Mouse (Mus musculus) heart, postnatal 25 days (tissue): ENCODE measurements around the gene Zbtb18. TPM values are rescaled to one million over a fixed set of nuclear protein-coding genes. Genes with fewer than 3 reads are reported as not detected.
"Not testable (repeated sequence)": the region's sequence is repeated elsewhere in the genome, so short reads cannot be mapped to it uniquely, and the experiment has no call there.

Source experiments
- DNase-seq: peaks from one replicate; pipeline ENCODE4 v3.0.0; 2022; ENCODE audit warnings: low spot score
- intact Hi-C: fragments of 180-260 bp; cut with DNase I; formaldehyde crosslinking; loops from one replicate; pipeline ENCODE4 v1.15.1; 2025
- total RNA-seq, 2 experiments: library from RNA; stranded (reverse); gene quantifications; 2 replicates each; pipeline ENCODE4 v1.2.3; 2021

Gene Zbtb18
- total RNA-seq, 2 experiments from 2014 or later = 38.5 to 40.3 TPM

DNA sequence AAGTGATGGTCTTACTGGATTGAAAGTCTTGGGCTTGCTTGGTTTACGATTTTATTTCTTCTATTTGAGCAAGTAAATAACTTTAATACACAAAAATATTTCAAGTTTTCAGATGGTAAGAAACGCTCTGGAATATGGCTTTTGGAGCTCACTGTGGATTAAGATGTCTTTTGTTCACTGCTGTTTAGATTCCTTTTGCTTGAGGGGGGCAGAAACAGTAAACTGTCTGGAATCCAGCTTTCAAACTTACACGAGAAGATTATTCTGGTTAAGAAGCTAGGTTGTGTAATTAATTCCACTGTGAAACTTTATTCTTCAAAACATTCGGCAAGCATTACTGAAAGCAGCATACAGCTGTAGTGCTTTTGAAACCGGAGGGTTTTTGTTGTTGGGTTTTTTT, 2.8 kb downstream of the Zbtb18 start:
- intact Hi-C loops = loop anchor here (5.0 kb wide), 3 partner anchors 108 to 352 kb away; partner anchors contain the start of genes Adss and Akt3
- DNase-seq = no peak

DNA sequence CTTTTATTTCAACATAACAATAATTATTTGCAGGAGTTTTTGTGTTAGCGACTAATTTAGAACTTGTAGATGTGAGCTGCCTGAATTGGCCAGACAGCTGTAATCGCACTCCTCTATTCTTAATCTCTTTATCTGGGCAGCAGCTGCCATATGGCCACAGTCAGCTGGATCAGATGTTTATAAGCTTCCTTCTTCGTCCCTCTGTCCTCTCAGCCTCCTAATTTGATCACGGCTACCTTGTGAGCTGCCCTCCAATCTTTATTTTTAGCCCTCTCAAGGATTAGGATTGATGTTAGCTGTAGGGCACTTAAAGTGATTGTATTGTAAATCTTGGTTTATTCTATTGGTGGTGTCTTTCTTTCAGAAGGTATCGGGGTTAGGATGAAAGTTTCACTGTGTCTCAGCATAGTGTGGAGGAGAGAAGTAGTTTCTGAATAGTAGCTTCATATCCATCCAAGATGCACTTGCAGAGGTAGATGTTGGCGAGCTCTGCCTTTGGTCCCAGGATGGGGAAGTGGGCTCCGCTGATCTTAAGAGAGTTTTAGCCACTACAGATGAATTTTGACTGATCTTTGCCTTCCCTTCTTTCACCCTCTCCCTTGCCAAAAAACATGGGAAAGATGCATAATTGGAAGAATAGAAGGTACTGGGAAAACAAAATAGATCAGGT, 3.4 kb downstream of the Zbtb18 start:
- no peak for DNase-seq

DNA sequence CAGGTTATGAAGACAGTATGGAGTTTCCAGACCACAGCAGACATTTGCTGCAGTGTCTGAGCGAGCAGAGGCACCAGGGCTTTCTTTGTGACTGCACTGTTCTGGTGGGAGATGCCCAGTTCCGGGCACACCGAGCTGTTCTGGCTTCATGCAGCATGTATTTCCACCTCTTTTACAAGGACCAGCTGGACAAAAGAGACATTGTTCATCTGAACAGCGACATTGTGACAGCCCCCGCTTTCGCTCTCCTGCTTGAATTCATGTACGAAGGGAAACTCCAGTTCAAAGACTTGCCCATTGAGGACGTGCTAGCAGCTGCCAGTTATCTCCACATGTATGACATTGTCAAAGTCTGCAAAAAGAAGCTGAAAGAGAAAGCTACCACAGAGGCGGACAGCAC, 4.9 kb downstream of the Zbtb18 start:
- DNase-seq = no peak
- intact Hi-C loops = no loop called here

More for the DNA sequence above, 3.4 kb downstream of the Zbtb18 start:
- intact Hi-C loops = no loop called here

DNA sequence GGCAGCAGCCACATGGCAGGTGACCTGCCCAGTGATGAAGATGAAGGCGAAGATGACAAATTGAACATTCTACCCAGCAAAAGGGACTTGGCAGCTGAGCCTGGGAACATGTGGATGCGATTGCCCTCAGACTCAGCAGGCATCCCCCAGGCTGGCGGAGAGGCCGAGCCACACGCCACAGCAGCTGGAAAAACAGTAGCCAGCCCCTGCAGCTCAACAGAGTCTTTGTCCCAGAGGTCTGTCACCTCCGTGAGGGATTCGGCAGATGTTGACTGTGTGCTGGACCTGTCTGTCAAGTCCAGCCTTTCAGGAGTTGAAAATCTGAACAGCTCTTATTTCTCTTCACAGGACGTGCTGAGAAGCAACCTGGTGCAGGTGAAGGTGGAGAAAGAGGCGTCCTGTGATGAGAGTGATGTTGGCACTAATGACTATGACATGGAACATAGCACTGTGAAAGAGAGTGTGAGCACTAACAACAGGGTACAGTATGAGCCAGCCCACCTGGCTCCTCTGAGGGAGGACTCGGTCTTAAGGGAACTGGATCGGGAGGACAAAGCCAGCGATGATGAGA, 5.5 kb downstream of the Zbtb18 start:
- intact Hi-C loops = no loop called here
- no peak for DNase-seq

GRCm38 (mm10) chr1:177448121-177448561, 6.0 kb downstream of the Zbtb18 start:
- intact Hi-C loops = no loop called here

GRCm38 (mm10) chr1:177448921-177449320, 6.8 kb downstream of the Zbtb18 start:
- DNase-seq = no peak
- intact Hi-C loops = no loop called here

More at GRCm38 (mm10) chr1:177448121-177448561, 6.0 kb downstream of the Zbtb18 start:
- DNase-seq = no peak

GRCm38 (mm10) chr1:177449857-177450256, 7.7 kb downstream of the Zbtb18 start:
- DNase-seq, intact Hi-C loops: not testable (repeated sequence)

GRCm38 (mm10) chr1:177451041-177451440, 8.9 kb downstream of the Zbtb18 start:
- no peak for DNase-seq
- intact Hi-C loops = no loop called here

DNA sequence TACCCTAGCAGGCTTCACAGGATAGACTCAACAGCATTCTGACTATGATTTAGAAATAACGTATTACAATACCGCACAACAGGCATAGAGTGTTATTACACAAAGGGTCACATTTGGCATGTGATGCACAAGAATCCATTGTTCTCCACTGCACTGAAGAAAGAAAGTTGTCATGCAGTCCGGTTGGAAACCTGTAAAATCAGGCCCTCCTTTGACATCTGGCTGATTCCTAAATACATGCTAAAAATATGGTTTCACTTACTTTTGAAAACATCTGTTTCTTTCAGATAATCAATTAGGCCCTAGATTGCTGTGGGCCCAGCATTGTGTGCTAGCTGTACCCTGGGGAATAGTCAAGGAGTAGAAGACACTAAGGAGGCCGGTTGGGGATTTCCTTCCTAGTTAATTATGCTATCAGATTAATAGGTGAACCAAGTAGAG, 9.9 kb downstream of the Zbtb18 start:
- intact Hi-C loops = no loop called here
- DNase-seq = no peak

GRCm38 (mm10) chr1:177452987-177453386, 10.8 kb downstream of the Zbtb18 start:
- no peak for DNase-seq
- intact Hi-C loops = no loop called here

DNA sequence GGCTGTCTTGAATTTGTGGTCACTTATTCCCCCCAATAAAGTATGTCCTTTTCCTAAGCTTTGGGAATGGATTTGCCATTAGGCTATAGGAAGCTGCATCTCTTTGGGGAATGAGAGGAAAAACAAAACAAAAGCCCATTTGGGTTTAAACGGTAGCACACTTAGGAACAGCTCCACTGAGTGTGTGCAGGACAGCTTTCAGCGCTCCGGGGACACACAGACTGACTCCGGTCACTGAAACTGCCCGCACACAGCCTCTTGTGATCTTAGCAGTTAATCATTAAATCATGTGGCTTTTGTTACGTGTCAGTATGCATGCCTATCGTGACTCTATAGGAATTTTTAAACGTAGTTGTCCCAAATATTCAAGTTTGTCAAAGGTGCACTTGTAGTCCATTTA, 11.7 kb downstream of the Zbtb18 start:
- intact Hi-C loops = no loop called here
- no peak for DNase-seq

GRCm38 (mm10) chr1:177454492-177454891, 12.3 kb downstream of the Zbtb18 start:
- intact Hi-C loops = no loop called here

GRCm38 (mm10) chr1:177455466-177455865, 13.3 kb downstream of the Zbtb18 start:
- intact Hi-C loops = no loop called here
- DNase-seq = no peak

More at GRCm38 (mm10) chr1:177454492-177454891, 12.3 kb downstream of the Zbtb18 start:
- DNase-seq = no peak

GRCm38 (mm10) chr1:177456208-177456607, 14.1 kb downstream of the Zbtb18 start:
- intact Hi-C loops = no loop called here
- no peak for DNase-seq

- intact Hi-C loops = no loop called here
- no peak for DNase-seq
These were observed 14.6 kb downstream of the Zbtb18 start for GRCm38 (mm10) chr1:177456772-177457171.

DNA sequence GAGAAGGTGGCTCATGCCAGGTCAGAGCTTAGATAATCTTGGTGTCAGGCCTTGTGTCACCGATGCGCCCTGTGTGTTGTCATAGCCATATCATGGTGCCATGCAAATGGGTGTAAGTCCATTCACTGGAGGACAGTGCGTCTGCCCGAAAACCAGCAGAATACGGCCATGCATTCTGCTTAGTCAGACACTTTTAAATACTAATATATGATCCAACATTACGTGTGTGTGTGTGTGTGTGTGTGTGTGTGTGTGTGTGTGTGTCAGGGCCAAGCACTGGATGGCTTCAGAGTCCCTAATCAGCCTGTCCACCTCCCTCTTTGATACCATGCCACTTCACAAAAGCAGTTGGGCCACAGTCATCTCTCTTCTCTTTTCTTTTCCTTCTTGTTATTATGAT, 15.8 kb downstream of the Zbtb18 start:
- intact Hi-C loops = no loop called here
- DNase-seq = no peak

- no peak for DNase-seq
- intact Hi-C loops = no loop called here
These were observed 16.6 kb downstream of the Zbtb18 start for GRCm38 (mm10) chr1:177458456-177459389.

GRCm38 (mm10) chr1:177459536-177459935, 17.4 kb downstream of the Zbtb18 start:
- intact Hi-C loops = no loop called here

GRCm38 (mm10) chr1:177467150-177467549, 25.0 kb downstream of the Zbtb18 start:
- intact Hi-C loops = no loop called here
- DNase-seq = no peak

More at GRCm38 (mm10) chr1:177459536-177459935, 17.4 kb downstream of the Zbtb18 start:
- no peak for DNase-seq

GRCm38 (mm10) chr1:177468436-177468835, 26.3 kb downstream of the Zbtb18 start:
- intact Hi-C loops = no loop called here
- DNase-seq = no peak
